Mouse (Mus musculus): Measurements from ENCODE around the gene Itsn1.

Gene Itsn1

DNA sequence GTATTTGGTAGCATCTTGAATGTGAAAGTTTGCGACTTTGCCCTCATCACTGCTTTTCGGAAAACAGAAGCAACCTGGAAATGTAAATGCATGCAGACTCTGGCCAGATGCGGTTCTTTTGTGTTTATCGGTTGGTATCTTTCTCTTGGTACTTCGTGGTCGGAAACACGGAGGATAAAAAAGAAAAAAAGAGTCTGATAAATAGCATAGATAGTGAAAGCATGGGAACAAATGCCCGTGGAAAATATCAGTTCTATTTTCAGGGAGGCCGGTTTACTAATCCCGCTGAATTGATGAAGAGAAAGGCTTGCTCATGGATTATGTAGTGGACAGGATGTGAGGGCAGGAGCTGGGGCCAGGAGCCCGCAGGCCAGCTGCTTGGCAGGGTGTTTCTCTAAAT, 1.4 kb downstream of the Itsn1 start:
- no peak for DNase-seq (ENCODE audit: low spot score)

DNA sequence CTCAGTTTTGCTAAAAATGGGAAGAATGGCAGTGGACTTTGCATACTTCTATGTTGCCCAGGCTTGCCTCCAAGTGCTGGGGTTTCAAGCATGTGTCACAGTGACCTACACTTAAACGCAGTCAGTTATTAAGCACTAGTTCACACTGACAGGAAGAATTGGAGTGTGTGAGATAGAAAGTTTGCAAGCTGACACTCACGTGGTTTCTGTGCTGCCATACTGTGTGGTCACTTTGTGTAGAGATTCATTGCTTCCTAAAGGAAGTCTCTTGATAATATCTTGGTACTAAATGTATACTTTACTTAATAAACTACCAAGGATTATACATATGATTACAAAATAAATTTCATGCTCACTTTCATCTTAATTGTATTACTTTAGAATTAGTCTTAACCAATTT, 3.7 kb downstream of the Itsn1 start:
- DNase-seq (ENCODE audit: low spot score) = no peak

DNA sequence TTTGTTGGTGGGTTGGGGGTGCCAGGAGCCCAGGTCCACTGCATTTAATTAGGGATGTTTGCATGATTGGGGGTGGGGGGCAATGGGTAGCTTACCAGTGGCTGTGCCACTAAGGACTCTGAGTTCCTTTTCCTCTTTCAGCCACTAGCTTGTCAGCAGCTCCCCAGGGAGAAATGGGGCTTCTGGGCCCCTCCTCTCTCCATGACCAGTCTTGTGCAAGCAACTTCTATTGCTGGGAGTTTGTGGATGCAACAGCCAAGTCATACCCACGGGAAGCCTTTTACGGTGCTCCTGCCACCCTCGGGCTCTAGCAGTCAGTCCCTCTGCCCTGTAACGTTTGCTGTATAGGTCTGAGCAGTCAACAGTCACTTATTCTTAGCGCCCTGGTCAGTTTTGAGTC, 5.7 kb downstream of the Itsn1 start:
- no peak for DNase-seq (ENCODE audit: low spot score)

DNA sequence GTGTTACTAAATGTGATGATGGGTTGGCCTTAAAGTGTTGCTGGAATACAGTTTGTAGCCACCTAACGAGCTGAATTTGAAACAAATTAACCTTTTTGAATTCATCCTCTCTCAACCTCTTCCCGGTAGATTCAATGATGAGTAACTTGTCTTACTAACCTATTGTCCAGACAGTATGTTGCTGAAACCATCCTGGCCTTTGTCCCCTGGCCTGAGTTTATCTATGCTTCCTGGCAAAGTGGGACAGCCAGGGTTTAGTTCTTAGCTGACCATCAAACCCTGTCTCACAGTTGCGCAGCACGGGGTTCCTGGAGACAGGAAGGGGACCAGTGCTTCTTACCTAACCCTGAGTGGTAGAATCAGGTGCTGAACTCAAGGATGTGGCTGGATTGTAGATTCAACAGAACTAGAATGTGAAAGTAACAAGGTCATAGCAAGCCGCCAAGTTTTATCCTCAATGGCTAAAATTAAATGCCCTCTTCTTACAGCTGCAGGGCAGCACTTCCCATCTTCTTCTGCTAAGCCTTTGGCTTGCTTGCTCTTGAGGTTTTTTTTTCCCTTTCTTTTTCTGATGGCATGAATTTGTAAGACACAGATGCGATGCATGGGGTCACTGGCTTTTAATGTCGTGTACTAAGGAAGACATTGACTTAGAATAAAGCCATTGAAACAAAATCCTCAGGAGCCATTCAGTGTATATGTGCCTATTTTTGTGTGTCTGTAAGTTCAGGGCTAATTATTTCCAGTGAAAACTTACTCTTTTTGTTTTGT, 7.2 kb downstream of the Itsn1 start:
- DNase-seq (ENCODE audit: low spot score) = no peak

DNA sequence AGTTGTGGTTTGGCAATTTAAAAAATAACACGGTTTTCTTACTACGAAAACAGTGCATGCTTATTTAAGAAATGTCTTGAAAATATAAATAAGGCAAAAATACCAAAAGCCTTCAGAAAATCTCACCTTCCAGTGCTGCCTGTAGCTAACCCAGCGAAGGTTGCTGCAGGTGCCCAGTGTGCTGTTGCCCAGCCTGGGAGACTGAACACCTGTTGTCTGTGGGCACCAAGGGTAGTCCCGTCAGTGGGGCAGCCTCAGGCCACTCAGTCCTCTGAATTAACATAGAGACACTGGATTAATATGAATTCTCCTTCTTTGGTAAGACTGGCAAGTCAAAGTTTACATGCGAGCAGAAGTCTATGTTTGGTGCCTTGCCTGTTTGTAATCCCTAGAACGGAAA, 9.4 kb downstream of the Itsn1 start:
- no peak for DNase-seq (ENCODE audit: low spot score)

DNA sequence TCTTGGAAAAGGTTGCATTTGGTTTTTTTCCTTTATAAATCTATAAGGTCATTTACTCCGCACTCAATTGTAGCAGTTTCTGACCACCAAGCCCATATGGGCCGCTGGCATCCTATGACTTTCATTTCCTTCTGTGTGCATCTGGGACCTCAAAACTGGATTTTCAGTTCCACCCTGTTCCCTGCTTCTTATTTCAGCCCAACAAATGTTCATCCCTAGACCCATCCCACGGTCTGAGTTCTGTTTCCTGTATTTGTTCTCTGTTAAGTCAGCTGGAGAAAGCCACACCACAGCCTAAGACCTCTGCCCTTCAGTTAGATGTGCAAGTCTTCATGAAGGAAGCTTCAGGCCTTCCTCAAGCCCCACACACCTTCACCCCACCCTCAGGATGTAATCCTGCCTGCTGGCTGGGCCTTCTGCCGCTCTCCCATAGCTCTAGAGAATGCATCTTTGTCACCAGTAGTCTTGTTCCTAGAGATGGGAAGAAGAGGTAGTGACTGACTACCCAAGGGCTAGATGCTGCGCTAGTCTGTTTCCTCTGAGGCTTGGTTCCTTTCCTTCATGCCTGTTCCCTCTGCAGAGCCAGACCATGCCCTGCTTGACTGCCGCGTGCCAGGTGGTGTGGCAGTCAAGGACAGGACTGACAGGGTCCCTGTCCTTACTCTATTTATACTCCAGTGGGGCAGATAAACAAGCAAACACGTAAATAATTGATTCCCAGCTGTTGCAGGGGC, 11.3 kb downstream of the Itsn1 start:
- DNase-seq (ENCODE audit: low spot score) = no peak

DNA sequence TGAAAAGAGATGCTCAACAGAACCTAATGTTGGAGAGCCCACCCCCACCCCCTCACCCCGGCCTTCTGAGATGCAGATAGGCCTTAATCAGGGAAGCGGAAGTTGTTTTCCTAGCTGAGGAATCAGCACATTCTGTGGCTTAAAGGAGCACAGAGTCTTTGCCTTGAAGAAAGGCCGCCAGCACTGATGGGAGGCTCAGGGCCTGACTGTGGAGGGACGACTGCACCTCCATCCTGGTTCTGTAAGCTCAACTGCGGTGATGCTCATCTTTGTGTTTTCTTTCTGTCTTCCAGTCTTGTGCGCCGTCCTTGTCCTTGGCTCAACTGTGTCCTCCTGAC, 11.8 kb downstream of the Itsn1 start:
- no peak for DNase-seq (ENCODE audit: low spot score)

DNA sequence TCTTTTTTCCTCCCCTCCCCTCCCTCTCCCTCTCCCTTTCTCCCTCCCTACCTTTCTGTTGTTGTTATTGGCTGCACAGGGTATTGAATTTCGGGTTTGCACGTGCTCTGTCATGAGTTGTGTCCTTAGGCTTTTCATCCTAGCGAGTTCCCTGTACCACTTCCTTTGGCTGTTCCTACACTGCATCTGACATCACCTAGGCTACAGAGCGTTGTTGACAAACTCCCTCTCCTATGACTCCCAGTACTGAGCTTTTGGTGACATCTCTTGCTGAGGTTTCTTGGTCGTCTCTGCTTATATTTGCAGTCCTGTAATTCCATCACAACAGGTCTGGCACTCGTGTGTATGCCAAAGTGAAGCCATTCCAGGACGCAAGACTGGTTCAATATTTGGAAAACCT, 14.0 kb downstream of the Itsn1 start:
- DNase-seq (ENCODE audit: low spot score) = no peak

DNA sequence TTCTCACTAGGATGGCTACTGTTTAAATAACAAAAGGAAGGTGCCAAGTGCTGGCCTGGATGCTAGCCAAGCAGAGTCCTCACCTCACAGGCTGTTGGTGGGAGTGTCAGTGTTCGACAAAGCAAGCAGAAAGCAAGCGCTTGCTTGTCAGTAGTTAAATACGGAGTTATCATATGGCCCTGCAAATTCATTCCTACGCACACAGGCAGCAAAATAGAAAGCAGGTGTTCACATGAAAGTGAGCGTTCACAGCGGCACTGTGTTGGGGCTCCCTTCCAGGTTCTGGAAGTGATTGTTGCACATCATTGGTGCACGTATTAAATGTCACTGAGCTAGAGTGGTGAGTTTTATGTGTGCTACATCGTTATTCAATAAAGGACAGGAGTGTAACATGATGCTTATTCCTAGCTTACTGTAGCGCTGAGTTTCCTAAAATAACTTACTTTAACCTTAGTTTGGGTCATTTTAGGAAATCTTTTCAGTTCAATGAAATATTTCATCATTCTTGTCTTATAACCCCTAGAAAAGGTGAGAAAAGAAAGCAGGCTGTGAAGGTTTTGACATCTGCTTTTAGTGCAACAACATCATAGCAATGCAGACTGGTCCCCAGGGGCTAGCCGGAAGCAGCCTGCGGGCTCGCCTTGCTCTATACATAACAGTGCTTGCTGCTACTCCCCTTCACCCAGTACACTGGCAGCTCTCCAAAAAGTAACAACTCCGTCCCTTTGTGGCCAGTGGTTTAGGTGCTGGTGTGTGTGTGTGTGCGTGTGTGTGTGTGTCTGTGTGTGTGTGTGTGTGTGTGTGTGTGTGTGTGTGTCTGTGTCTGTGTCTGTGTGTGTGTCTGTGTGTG, 17.2 kb downstream of the Itsn1 start:
- DNase-seq (ENCODE audit: low spot score) = peak; percentile 56

DNA sequence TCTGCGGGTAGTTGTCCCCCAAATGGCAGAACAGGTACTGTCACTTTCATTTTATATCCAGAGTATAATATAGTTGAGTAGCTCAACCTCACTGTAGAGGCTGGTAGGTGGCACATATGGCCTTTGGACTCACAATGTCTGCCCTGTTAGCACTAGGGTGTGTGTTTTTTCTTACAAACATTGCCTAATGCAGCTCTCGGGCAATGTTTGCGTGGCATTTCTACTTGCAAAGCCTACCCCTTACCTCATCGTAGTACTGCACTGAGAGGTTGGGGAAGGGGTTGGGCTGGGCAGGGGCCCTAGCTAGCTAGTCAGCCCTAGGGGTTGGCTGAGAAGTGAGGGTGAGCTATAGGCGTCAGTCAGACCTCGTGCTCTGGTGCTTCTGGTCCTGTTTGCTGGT, 18.5 kb downstream of the Itsn1 start:
- DNase-seq (ENCODE audit: low spot score) = no peak

DNA sequence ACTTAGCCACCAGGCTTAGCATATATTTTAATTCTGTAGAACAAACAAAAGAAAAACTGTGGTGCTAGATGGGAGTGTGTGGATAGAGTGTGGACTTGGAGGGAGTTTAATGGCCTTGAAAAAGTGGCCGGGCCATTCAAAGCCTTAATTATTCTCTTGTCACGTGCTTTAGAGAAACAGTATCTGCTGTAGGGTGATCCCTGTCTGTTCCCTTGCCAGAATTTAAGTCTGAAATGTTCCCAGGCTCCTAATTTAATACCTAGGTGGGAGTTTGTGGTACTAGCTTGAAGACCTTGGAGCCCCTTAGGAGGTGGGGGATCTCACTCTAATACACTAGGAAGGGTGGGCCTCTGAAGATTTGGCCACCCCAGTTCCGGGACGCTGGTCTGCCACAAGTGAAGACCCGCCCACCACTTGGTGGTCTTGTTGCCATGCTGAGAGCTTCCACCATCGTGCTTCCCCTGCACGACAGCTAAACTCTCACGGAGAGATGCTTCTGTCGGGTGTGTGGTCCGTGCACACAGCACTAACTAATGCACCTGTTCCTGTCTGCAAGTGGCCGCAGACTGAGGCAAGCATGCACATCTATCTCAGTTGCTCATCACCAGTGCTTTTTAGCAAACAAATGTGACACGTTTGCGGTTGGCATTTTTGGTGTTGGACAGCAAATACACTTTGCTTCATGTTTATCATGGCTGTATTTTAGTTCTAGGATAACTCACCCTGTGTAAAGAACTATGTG, 22.7 kb downstream of the Itsn1 start:
- DNase-seq (ENCODE audit: low spot score) = no peak

DNA sequence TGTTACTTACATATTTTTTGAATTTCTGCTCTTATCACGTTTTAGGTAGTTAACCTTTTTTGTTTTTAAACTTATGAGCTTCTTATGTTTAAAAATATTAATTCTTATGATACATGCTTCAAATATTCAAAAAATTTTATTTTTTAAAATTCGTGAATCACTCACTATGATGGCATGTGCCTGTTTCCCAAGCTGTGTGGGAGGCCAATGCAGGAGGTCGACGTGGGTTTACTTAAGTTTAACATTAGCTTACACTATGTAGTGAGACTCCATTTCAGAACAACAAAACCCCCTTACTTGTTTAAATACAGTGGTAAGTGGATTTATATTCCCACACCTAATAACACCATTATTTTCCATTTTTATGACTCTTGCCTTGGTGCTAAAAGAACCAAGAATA, 24.5 kb downstream of the Itsn1 start:
- DNase-seq (ENCODE audit: low spot score) = no peak

DNA sequence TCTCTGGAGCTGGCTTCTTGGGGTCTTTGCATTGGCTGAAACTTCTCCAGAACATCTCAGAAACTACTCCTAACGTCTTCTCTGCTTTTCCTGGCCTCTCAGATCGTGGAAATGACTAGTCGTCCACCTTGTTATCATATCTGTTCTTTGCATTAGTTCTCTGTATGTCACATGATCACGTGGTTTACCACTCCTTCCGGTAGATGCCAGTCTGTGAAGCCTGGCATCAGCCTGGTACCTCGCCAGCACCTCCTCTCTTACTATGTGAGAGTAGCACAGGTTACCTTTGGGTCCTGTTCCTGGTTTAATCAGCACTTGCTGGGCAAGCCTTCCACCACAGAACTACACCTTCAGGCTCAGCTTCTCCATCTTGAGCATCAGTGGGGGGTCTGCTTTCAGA, 25.9 kb downstream of the Itsn1 start:
- no peak for DNase-seq (ENCODE audit: low spot score)

DNA sequence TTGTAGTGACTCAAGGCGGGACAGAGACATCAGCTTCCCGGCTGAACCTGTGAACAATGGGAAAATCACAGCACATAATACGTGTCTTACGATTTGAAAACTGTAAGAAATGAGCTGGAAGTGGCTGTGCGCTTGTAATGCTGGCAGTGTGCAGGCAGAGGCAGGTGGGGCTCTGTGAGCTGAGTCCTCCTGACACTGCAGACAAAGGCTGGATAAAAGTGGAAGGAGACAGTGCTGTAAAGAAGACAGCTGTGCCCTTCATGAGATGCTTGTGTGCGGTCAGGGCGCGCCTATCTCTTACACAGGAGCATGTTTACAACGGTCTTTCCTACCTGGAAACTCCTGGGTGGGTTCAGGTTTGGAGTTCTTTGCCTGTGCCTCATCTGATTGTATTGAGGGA, 32.1 kb downstream of the Itsn1 start:
- no peak for DNase-seq (ENCODE audit: low spot score)

DNA sequence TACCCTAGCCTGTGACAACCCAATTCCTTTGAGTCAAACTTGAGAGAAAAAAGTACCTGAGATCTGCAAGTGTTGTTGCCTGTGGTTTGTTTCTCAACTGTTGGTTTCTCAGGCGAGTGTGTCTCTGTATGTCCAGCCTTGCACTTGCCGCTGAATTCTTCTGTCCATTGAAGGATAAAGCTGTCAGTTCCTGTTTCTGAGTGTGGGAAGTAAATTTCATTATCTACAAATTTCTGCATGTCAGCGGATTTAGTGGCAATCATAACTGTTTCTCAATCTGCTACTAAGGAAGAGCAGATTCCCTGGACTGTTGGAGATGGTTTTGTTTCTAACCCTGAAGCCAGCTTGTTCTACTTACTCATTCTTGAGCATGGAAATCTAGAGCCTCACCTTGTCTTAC, 32.7 kb downstream of the Itsn1 start:
- no peak for DNase-seq (ENCODE audit: low spot score)

DNA sequence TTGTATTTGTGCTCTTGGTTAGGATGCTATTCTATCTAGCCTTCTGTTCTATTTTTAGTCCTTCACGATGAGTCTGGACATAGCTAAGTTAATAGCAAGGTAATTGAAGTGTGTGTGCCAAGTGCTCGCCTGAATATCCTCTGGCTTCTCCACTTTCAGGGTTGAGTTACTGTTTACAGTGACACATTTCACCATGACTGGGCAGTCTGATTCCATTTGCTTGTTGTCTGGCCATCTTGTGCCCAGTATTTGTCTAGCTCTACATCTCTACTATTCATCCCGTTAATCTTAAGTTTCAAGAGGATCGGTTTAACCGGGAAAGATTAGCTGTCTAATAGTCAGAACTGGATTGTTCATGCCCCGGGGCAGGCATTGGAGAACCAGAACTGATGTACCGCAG, 33.4 kb downstream of the Itsn1 start:
- no peak for DNase-seq (ENCODE audit: low spot score)

DNA sequence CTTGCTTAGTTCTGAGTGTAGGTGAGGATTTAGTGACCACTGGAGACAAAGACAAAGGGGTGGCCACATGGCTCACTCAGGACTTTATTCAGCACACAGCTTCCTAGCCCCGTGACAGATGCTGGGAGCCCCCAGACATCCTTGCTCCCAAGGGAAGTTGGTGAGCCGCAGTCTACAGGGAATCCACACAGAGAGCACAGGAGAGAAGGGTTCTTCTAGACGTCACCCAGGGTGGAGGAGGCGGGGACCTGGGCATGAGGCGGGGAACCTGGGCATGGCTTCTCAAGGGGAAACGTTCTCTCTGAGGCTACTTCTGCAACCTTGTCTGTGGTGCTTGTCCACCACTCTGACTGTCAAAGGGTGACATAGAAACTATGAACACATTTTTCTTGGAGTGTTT, 34.9 kb downstream of the Itsn1 start:
- no peak for DNase-seq (ENCODE audit: low spot score)

DNA sequence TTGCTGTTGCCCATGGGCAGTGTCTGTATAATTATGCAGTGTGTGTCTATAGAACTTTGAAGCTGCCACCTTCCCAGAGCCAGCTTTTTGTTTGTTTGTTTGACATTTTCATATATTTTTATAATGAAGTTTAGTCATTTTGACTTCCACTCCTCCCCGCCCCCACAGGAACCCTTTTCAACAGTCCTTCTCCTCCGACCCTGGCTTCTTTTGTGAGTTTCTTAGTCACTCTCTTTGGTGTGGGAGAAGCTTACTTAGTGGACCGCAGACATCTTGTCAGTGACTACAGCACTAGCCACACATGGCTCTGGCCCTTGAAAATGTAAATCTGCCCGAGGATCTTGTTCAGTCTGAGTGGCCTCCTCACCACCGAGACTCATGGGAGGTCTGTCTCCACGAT, 35.3 kb downstream of the Itsn1 start:
- DNase-seq (ENCODE audit: low spot score) = no peak

DNA sequence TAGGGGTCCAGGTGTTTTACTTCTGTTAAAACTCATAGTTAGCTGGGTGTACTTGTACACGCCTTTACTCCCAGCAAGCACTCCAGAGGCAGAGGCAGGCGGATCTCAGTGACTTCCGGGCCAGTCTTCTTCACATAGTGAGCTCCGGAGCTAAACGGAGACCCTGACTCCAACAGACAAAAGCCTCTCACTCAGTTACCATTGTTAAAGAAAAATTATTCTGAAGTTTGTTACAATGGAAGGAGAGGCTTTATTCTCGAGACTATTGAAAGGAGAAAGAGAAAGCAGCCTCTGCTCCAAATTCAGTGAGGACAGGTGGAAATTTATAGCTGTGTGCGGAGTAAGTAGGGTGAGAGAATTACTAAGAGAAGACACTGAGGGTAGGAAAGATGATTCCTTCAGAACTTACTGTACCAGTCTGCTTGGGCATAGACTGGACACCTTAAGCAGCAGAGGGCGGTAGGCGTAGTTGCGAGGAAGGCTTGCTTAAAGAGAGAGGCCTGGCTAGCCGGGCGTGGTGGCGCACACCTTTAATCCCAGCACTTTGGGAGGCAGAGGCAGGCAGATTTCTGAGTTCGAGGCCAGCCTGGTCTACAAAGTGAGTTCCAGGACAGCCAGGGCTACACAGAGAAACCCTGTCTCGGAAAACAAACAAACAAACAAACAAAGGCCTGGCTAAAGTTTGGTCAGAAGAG, 36.2 kb downstream of the Itsn1 start:
- DNase-seq (ENCODE audit: low spot score) = no peak

DNA sequence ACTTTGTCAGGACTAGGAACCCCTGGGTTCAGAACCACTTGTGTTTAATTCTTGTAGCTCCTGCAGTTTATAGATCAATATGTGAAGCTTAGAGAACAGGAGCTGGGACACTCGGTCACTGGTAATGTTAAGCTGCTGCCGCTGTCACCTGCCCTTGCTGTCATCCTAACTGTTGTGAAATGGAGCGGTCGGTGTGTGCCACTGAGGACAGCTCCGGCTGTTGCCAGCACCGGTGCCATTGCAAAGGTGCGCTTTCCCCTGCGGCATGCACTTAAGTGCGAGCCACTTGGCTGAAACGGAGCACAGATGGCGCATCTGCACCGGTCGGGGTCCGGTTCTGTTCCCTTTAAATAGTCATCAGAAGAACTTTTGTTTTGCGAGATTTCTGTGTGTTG, 36.7 kb downstream of the Itsn1 start:
- DNase-seq (ENCODE audit: low spot score) = no peak

DNA sequence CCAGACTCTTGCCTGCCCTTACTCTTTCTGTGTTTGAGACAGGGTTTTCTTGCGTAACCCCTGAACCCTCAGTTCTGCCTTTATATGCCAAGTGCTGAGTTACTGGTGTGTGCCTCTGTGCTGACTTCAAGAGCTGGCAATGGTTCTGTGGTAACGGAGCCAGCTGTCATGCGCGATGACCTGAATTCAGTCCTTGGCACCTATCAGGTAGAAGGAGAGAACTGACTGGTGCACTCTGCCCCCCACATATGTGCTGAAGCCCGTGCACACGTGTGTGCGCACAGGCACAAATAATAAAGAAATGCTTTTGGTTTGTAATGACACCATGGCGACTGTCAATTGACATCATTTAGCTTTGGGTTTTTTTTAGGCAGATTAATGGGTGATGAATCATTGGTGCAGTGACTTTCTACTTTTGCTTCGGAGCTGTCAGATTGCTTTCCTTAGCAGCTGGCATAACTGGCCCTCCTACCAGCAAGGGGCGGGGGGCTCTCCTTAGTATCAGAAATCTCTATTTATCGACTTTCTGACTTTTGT, 38.2 kb downstream of the Itsn1 start:
- DNase-seq (ENCODE audit: low spot score) = no peak

DNA sequence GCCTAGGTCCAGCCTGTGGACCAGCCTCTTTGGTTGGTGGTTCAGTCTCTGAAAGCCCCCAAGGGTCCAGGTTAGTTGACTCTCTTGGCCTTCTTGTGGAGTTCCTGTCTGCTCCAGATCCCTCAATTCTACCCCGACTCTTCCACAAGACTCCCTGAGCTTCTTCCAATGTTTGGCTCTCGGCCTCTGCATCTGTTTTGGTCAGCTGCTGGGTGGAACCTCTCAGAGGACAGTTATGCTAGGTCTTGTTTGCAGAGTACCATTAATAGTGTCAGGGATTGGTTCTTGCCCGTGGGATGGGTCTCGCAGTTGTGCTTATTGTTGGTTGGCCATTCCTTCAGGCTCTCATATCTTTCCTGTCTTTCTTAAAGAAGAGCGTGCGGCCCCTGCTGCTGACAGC, 39.5 kb downstream of the Itsn1 start:
- no peak for DNase-seq (ENCODE audit: low spot score)

All from testis, postnatal 14 days (tissue).